Mouse (Mus musculus): ENCODE data around the gene Chchd6. TPM values are rescaled to one million over a fixed set of nuclear protein-coding genes. Genes with fewer than 3 reads are reported as not detected.

Gene Chchd6
- 10 to 100 TPM; 75.9 to 79.0 TPM for total RNA-seq (2021)
- long read RNA-seq, experiment 1, transcript Chchd6-202 (7 exons, 1,042 nt), result minor isoform, 8 of 73 reads
- long read RNA-seq, experiment 1, transcript Chchd6-201 (8 exons, 1,121 nt), result major isoform, 62 of 73 reads
- long read RNA-seq, experiment 1, partial matches to known transcripts, result 3 of 73 reads
- long read RNA-seq, experiment 1, other reads (novel, unspliced or antisense), result 0 of 73 reads
- long read RNA-seq, experiment 2, transcript Chchd6-202 (7 exons, 1,042 nt), result minor isoform, 8 of 45 reads
- long read RNA-seq, experiment 2, transcript Chchd6-201 (8 exons, 1,121 nt), result major isoform, 35 of 45 reads
- long read RNA-seq, experiment 2, partial matches to known transcripts, result 2 of 45 reads
- long read RNA-seq, experiment 2, other reads (novel, unspliced or antisense), result 0 of 45 reads

GRCm38 (mm10) chr6:89595018-89595776 lies at the start of gene Chchd6:
TSS of gene Chchd6 (minus strand) at chr6:89595652.
- intact Hi-C loops (cut with DNase I), result no loop called here
- H3K4me3 ChIP-seq, result peak within 1 kb of the TSS; percentile 88
- DNase-seq (ENCODE audit: extremely low spot score in 1 of 2, low spot score in 2 of 2), result peak; percentile 96 to 97
- TF ChIP-seq CTCF (IDR thresholded peaks at IDR 0.05), result no peak
- H3K27ac ChIP-seq, result peak within 1 kb of the TSS; percentile 93

GRCm38 (mm10) chr6:89644271-89645075 lies 49.0 kb upstream of the Chchd6 start:
- peak; percentile 74 for DNase-seq (ENCODE audit: extremely low spot score in 1 of 2, low spot score in 2 of 2)
- TF ChIP-seq CTCF (IDR thresholded peaks at IDR 0.05), result no peak
- Histone ChIP-seq H3K27ac (peak overlapping the region; percentile 53; the same call in 1 of the 2 replicates), H3K4me3 (peak overlapping the region; percentile 56)
- intact Hi-C loops (cut with DNase I), result no loop called here

- Histone ChIP-seq H3K27ac (peak within 1 kb of the TSS; percentile 53; the same call in 1 of the 2 replicates), H3K4me3 (peak within 1 kb of the TSS; percentile 56)
- peak; percentile 83 to 85 for DNase-seq (ENCODE audit: extremely low spot score in 1 of 2, low spot score in 2 of 2)
- intact Hi-C loops (cut with DNase I), result no loop called here
- TF ChIP-seq CTCF (IDR thresholded peaks at IDR 0.05), result peak; percentile 19
Observed at GRCm38 (mm10) chr6:89643798-89644270, 48.4 kb upstream of the Chchd6 start, which contains the start of gene Txnrd3. TSS of gene Txnrd3 (plus strand) at chr6:89643988.

GRCm38 (mm10) chr6:89639025-89639424 lies 43.6 kb upstream of the Chchd6 start:
- TF ChIP-seq CTCF (IDR thresholded peaks at IDR 0.05), result peak; percentile 68
- Histone ChIP-seq H3K4me3 (no peak overlapping the region), H3K27ac (no peak overlapping the region)
- intact Hi-C loops (cut with DNase I), result no loop called here
- DNase-seq (ENCODE audit: extremely low spot score in 1 of 2, low spot score in 2 of 2), result peak; percentile 48 to 64

- Histone ChIP-seq H3K4me3 (no peak overlapping the region), H3K27ac (no peak overlapping the region)
- no peak for DNase-seq (ENCODE audit: extremely low spot score in 1 of 2, low spot score in 2 of 2)
- intact Hi-C loops (cut with DNase I), result no loop called here
- no peak for TF ChIP-seq CTCF (IDR thresholded peaks at IDR 0.05)
Observed at GRCm38 (mm10) chr6:89637977-89638376, 42.5 kb upstream of the Chchd6 start.

GRCm38 (mm10) chr6:89634400-89634799 lies 38.9 kb upstream of the Chchd6 start:
- H3K4me3 ChIP-seq, result no peak overlapping the region
- intact Hi-C loops (cut with DNase I), result loop anchor here (2.0 to 5.0 kb wide), 2 partner anchors 652 to 700 kb away; no protein-coding TSS in a partner anchor
- no peak for DNase-seq (ENCODE audit: extremely low spot score in 1 of 2, low spot score in 2 of 2)
- TF ChIP-seq CTCF (IDR thresholded peaks at IDR 0.05), result no peak
- no peak overlapping the region; the same call in 1 of the 2 replicates for H3K27ac ChIP-seq

GRCm38 (mm10) chr6:89633115-89633514 lies 37.7 kb upstream of the Chchd6 start:
- H3K4me3 ChIP-seq, result no peak overlapping the region
- no peak for DNase-seq (ENCODE audit: extremely low spot score in 1 of 2, low spot score in 2 of 2)
- TF ChIP-seq CTCF (IDR thresholded peaks at IDR 0.05), result no peak
- no peak overlapping the region for H3K27ac ChIP-seq
- intact Hi-C loops (cut with DNase I), result loop anchor here (2.0 to 5.0 kb wide), 4 partner anchors 76 to 706 kb away; partner anchors contain the start of gene Plxna1

GRCm38 (mm10) chr6:89631809-89632562 lies 36.5 kb upstream of the Chchd6 start:
- peak; percentile 94 for TF ChIP-seq CTCF (IDR thresholded peaks at IDR 0.05)

GRCm38 (mm10) chr6:89628045-89628785 lies 32.8 kb upstream of the Chchd6 start:
- Histone ChIP-seq H3K4me3 (no peak overlapping the region), H3K27ac (no peak overlapping the region)
- TF ChIP-seq CTCF (IDR thresholded peaks at IDR 0.05), result no peak
- DNase-seq (ENCODE audit: extremely low spot score in 1 of 2, low spot score in 2 of 2), result no peak
- intact Hi-C loops (cut with DNase I), result no loop called here

More at GRCm38 (mm10) chr6:89631809-89632562, 36.5 kb upstream of the Chchd6 start:
- DNase-seq (ENCODE audit: extremely low spot score in 1 of 2, low spot score in 2 of 2), result peak; percentile 81 to 82
- Histone ChIP-seq H3K4me3 (no peak overlapping the region), H3K27ac (no peak overlapping the region)
- intact Hi-C loops (cut with DNase I), result loop anchor here (2.0 to 5.0 kb wide), 4 partner anchors 75 to 705 kb away; partner anchors contain the start of gene Plxna1

- DNase-seq (ENCODE audit: extremely low spot score in 1 of 2, low spot score in 2 of 2), result no peak
- H3K27ac ChIP-seq, result no peak overlapping the region
- intact Hi-C loops (cut with DNase I), result no loop called here
- TF ChIP-seq CTCF (IDR thresholded peaks at IDR 0.05), result no peak
- no peak overlapping the region for H3K4me3 ChIP-seq
Observed at GRCm38 (mm10) chr6:89622647-89623046, 27.2 kb upstream of the Chchd6 start.

Measured in left cerebral cortex, adult 2 months (tissue).